Mouse (Mus musculus) cerebellum, postnatal 25 days (tissue): Measurements from ENCODE around the gene Lin7b.
"Not testable (repeated sequence)": the region's sequence is repeated elsewhere in the genome, so short reads cannot be mapped to it uniquely, and the experiment has no call there.

ENCODE experiments used
- DNase-seq, 2 experiments: peaks; one replicate each; pipeline ENCODE4 v3.0.0; 2021; ENCODE audit warnings: mixed read lengths in 2 of 2

Lin7b gene

GRCm38 (mm10) chr7:45395578-45396336 lies 25.4 kb upstream of the Lin7b start, which contains the start of gene Snrnp70:
Gene Snrnp70, minus strand, starts transcription at chr7:45395742.
- peak; percentile 100 for DNase-seq

- DNase-seq, result no peak
Observed at GRCm38 (mm10) chr7:45395129-45395541, 24.8 kb upstream of the Lin7b start.

GRCm38 (mm10) chr7:45386077-45386476 lies 15.7 kb upstream of the Lin7b start:
- DNase-seq, result no peak

- DNase-seq, result no peak
Observed at GRCm38 (mm10) chr7:45376057-45376456, 5.7 kb upstream of the Lin7b start.

- DNase-seq, result no peak
Observed at GRCm38 (mm10) chr7:45374620-45375019, 4.2 kb upstream of the Lin7b start.

- no peak for DNase-seq
Observed at GRCm38 (mm10) chr7:45372371-45372770, 2.0 kb upstream of the Lin7b start.

GRCm38 (mm10) chr7:45369836-45370474 lies 428 bp downstream of the Lin7b start:
- DNase-seq, result peak in 1 of 2 experiments; percentile 59

GRCm38 (mm10) chr7:45369022-45369745 lies 1.2 kb downstream of the Lin7b start:
- peak in 1 of 2 experiments; percentile 47 for DNase-seq

GRCm38 (mm10) chr7:45368178-45368577 lies 2.2 kb downstream of the Lin7b start:
- no peak for DNase-seq

GRCm38 (mm10) chr7:45367020-45367880 lies 3.1 kb downstream of the Lin7b start:
- DNase-seq, result peak; percentile 99

- DNase-seq, result no peak
Observed at GRCm38 (mm10) chr7:45366652-45367019, 3.7 kb downstream of the Lin7b start, which contains the start of gene Ppfia3. Gene Ppfia3, minus strand, starts transcription at chr7:45367019.

GRCm38 (mm10) chr7:45365742-45366651 lies 4.4 kb downstream of the Lin7b start:
- DNase-seq, result peak; percentile 73 to 80

GRCm38 (mm10) chr7:45363983-45364382 lies 6.4 kb downstream of the Lin7b start:
- DNase-seq, result peak in 1 of 2 experiments; percentile 54

- DNase-seq, result peak; percentile 77 to 86
Observed at GRCm38 (mm10) chr7:45362801-45363200, 7.6 kb downstream of the Lin7b start.

GRCm38 (mm10) chr7:45361243-45361804 lies 9.1 kb downstream of the Lin7b start:
- peak; percentile 87 to 91 for DNase-seq

GRCm38 (mm10) chr7:45360404-45361125 lies 9.8 kb downstream of the Lin7b start:
- DNase-seq, result peak in 1 of 2 experiments; percentile 51

- DNase-seq, result not testable (repeated sequence)
Observed at GRCm38 (mm10) chr7:45359081-45359480, 11.3 kb downstream of the Lin7b start.

- DNase-seq, result no peak
Observed at GRCm38 (mm10) chr7:45356087-45356486, 14.3 kb downstream of the Lin7b start.

GRCm38 (mm10) chr7:45355318-45356020 lies 14.9 kb downstream of the Lin7b start:
- no peak for DNase-seq

GRCm38 (mm10) chr7:45353041-45353440 lies 17.3 kb downstream of the Lin7b start:
- no peak for DNase-seq
